Mouse (Mus musculus): ENCODE data around the gene Grik2. TPM values are rescaled to one million over a fixed set of nuclear protein-coding genes. Genes with fewer than 3 reads are reported as not detected.
A peak's percentile ranks its signal among the peaks of the same experiment; 100 is the strongest.

Grik2 gene
- 0.15 and 5.6 TPM in 2 replicates for total RNA-seq (2014; rRNA removed; ENCODE audit: low replicate concordance)
- 0.30 and 0.48 TPM in 2 replicates for polyA plus RNA-seq (2015; fragmentation: Nextera tagmentation; extraction: Ambion mirVana)

DNA sequence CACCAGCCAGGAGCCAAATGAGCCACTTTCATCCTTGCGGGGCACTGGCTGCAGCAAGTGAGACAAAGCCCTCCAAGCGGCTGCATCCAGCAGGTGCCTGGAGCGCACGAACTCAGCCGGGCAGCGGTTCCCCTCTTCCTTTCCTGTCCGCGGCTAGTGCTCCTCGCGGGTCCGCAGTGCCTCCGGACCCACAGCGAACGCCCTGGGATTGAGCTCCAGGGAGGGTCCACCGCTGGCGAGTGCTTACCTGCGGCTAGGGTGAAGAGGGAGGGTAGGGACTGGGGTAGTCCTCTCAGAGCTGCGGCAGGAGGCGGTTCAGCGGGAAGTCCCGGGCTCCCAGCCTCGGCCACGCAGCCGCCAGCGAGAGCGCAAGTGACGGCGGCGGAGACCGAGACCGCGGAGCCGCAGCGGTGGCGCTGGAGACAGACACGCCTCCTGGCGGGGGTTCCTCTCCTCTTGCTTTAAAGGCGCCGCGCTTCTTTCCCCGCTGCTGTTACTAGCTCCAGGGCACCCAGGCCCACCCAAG is at the start of gene Grik2:
TSS of gene Grik2 (minus strand) at position 386 of the 526 bp plus-strand sequence.
- ATAC-seq (ENCODE audit: insufficient read depth, low read depth) = peak; percentile 36; the same call in 1 of the 2 replicates
- DNase-seq (ENCODE audit: low spot score) = no peak
- Histone ChIP-seq H3K4me2 (ENCODE audit: low read depth, low read length) (peak within 1 kb of the TSS; percentile 76), H3K4me3 (ENCODE audit: low read depth, low read length) (peak within 1 kb of the TSS; percentile 51), H3K9me3 (replicated peaks; ENCODE audit: control insufficient read depth, low read length) (no peaks in the 10 kb centered on the region), H3K36me3 (replicated peaks; ENCODE audit: control insufficient read depth, insufficient read depth, low read length) (no peaks in the 10 kb centered on the region), H3K9ac (replicated peaks; ENCODE audit: low read depth, low read length) (no peak within 1 kb of the TSS), H3K4me1 (ENCODE audit: control insufficient read depth, insufficient read depth) (no peaks in the 10 kb centered on the region), H3K27ac (ENCODE audit: low read depth) (no peak within 1 kb of the TSS), H3K27me3 (ENCODE audit: control insufficient read depth, insufficient read depth, low read length) (peaks cover 17% of the 10 kb centered on the region)
- WGBS = 1% methylated on average over 40 of the region's 41 CpGs
- TF ChIP-seq EP300 (IDR thresholded peaks at IDR 0.05; ENCODE audit: low read depth) (no peak), CTCF (IDR thresholded peaks at IDR 0.05; ENCODE audit: low read depth) (no peak)

DNA sequence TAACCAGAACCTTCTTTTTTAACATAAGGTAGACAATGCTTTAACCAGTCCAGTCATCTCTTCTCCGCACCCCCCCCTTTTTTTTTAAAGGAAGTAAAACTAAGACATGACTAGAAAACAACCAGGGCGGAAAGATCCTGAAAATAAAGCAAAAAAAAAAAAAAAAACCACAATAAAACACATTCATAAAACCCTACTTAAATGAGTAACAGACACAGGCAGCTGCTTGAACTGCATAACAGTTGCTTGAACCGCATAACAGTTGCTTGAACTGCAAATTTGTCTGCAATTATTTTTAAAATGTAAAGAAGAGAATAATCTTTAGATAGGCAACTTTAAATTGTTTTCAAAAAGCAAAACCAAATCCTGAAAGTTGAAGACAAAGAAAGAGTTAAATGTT is 45.8 kb upstream of the Grik2 start:
- TF ChIP-seq EP300 (IDR thresholded peaks at IDR 0.05; ENCODE audit: low read depth) (no peak), CTCF (IDR thresholded peaks at IDR 0.05; ENCODE audit: low read depth) (no peak)
- DNase-seq (ENCODE audit: low spot score) = no peak
- ATAC-seq (ENCODE audit: insufficient read depth, low read depth) = no peak
- Histone ChIP-seq H3K4me2 (ENCODE audit: low read depth, low read length) (no peak overlapping the region), H3K4me1 (ENCODE audit: control insufficient read depth, insufficient read depth) (no peaks in the 10 kb centered on the region), H3K9ac (replicated peaks; ENCODE audit: low read depth, low read length) (no peak overlapping the region), H3K36me3 (replicated peaks; ENCODE audit: control insufficient read depth, insufficient read depth, low read length) (no peaks in the 10 kb centered on the region), H3K27ac (ENCODE audit: low read depth) (no peak overlapping the region), H3K4me3 (ENCODE audit: low read depth, low read length) (no peak overlapping the region), H3K27me3 (ENCODE audit: control insufficient read depth, insufficient read depth, low read length) (no peaks in the 10 kb centered on the region), H3K9me3 (replicated peaks; ENCODE audit: control insufficient read depth, low read length) (no peaks in the 10 kb centered on the region)
- WGBS = 76% methylated on average over 3 of the region's 3 CpGs

DNA sequence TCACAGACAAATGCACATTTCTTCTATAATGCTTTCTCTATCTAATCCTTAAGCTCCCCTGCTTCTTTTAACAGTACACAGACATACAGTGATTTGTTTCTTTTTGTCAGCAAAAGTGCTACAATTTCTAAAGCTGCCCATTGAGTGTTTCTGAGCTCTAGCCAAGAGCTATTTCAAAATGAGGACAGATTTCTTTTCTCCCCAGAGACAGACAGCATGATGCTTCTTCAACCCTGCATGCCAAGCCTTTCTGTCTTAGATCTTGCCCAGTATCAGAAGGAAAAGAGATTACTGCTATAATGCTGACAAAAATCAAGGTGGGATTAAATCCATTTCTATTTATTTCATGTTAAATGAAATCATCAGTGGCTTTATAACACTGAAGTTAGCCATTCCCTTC is 18.7 kb upstream of the Grik2 start:
- TF ChIP-seq EP300 (IDR thresholded peaks at IDR 0.05; ENCODE audit: low read depth) = no peak
- no peak for TF ChIP-seq CTCF (IDR thresholded peaks at IDR 0.05; ENCODE audit: low read depth)
- H3K4me3 ChIP-seq (ENCODE audit: low read depth, low read length) = no peak overlapping the region
- no peak for ATAC-seq (ENCODE audit: insufficient read depth, low read depth)

DNA sequence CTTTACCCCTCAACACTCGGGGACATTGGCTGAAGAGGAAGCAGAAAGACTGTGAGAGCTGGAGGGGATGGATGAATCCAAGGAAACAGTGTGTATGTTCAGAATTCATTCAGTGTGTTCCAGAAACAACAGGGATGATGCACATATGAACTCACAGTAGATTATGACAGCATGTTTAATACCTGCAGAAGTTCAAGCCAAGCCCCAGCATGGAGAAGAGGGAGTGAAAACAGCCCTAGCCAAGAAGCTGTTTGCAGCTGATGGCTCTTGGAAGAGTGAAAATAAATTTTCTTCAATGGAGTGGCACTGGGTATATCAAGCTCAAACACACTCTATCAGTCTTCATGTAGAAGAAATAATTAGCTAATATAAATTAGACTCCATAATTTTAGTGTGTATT is 12.4 kb upstream of the Grik2 start:
- Histone ChIP-seq H3K27me3 (ENCODE audit: control insufficient read depth, insufficient read depth, low read length) (no peaks in the 10 kb centered on the region), H3K9ac (replicated peaks; ENCODE audit: low read depth, low read length) (no peak overlapping the region), H3K4me3 (ENCODE audit: low read depth, low read length) (no peak overlapping the region), H3K36me3 (replicated peaks; ENCODE audit: control insufficient read depth, insufficient read depth, low read length) (no peaks in the 10 kb centered on the region), H3K4me2 (ENCODE audit: low read depth, low read length) (no peak overlapping the region), H3K27ac (ENCODE audit: low read depth) (no peak overlapping the region), H3K9me3 (replicated peaks; ENCODE audit: control insufficient read depth, low read length) (no peaks in the 10 kb centered on the region), H3K4me1 (ENCODE audit: control insufficient read depth, insufficient read depth) (no peaks in the 10 kb centered on the region)
- no peak for DNase-seq (ENCODE audit: low spot score)
- 62% methylated on average over 1 of the region's 1 CpGs for WGBS
- no peak for ATAC-seq (ENCODE audit: insufficient read depth, low read depth)
- TF ChIP-seq CTCF (IDR thresholded peaks at IDR 0.05; ENCODE audit: low read depth) (no peak), EP300 (IDR thresholded peaks at IDR 0.05; ENCODE audit: low read depth) (no peak)

More for the DNA sequence above, 18.7 kb upstream of the Grik2 start:
- no peaks in the 10 kb centered on the region for H3K9me3 ChIP-seq (replicated peaks; ENCODE audit: control insufficient read depth, low read length)
- no peaks in the 10 kb centered on the region for H3K4me1 ChIP-seq (ENCODE audit: control insufficient read depth, insufficient read depth)
- H3K4me2 ChIP-seq (ENCODE audit: low read depth, low read length) = no peak overlapping the region
- H3K27me3 ChIP-seq (ENCODE audit: control insufficient read depth, insufficient read depth, low read length) = no peaks in the 10 kb centered on the region
- no peak overlapping the region for H3K9ac ChIP-seq (replicated peaks; ENCODE audit: low read depth, low read length)
- H3K36me3 ChIP-seq (replicated peaks; ENCODE audit: control insufficient read depth, insufficient read depth, low read length) = no peaks in the 10 kb centered on the region
- H3K27ac ChIP-seq (ENCODE audit: low read depth) = no peak overlapping the region
- no peak for DNase-seq (ENCODE audit: low spot score)

DNA sequence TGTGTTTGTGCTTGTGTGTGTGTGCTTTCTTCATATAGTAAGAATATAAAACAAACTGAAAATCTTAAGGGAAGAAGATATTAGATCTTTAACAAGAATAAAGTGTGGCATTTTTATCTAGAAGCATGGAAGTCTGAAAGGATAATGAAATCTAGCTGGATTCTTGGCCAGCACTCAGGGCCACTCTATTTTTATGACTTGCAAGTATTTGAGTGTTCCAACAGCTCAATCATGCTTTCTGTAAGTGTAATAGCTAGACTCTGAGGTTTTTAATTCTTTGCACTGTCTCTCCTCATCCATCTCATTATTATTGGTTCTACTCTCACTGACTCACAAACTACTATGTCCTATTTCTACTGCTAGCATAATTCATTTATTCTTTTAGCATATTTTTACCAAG is 5.6 kb upstream of the Grik2 start:
- DNase-seq (ENCODE audit: low spot score) = no peak
- H3K9ac ChIP-seq (replicated peaks; ENCODE audit: low read depth, low read length) = no peak overlapping the region
- no peaks in the 10 kb centered on the region for H3K9me3 ChIP-seq (replicated peaks; ENCODE audit: control insufficient read depth, low read length)
- H3K4me1 ChIP-seq (ENCODE audit: control insufficient read depth, insufficient read depth) = no peaks in the 10 kb centered on the region
- no peak overlapping the region for H3K27ac ChIP-seq (ENCODE audit: low read depth)
- ATAC-seq (ENCODE audit: insufficient read depth, low read depth) = no peak
- H3K4me2 ChIP-seq (ENCODE audit: low read depth, low read length) = no peak overlapping the region
- no peaks in the 10 kb centered on the region for H3K36me3 ChIP-seq (replicated peaks; ENCODE audit: control insufficient read depth, insufficient read depth, low read length)
- TF ChIP-seq CTCF (IDR thresholded peaks at IDR 0.05; ENCODE audit: low read depth) (no peak), EP300 (IDR thresholded peaks at IDR 0.05; ENCODE audit: low read depth) (no peak)
- H3K27me3 ChIP-seq (ENCODE audit: control insufficient read depth, insufficient read depth, low read length) = 0 out of 2 replicates have a peak, but pooled peaks cover 6% of the 10 kb centered on the region
- H3K4me3 ChIP-seq (ENCODE audit: low read depth, low read length) = no peak overlapping the region

GRCm38 (mm10) chr10:49790326-49790725 is 1.8 kb upstream of the Grik2 start:
- Histone ChIP-seq H3K4me2 (ENCODE audit: low read depth, low read length) (no peak overlapping the region), H3K27me3 (ENCODE audit: control insufficient read depth, insufficient read depth, low read length) (peaks cover 17% of the 10 kb centered on the region), H3K9me3 (replicated peaks; ENCODE audit: control insufficient read depth, low read length) (no peaks in the 10 kb centered on the region), H3K9ac (replicated peaks; ENCODE audit: low read depth, low read length) (no peak overlapping the region), H3K27ac (ENCODE audit: low read depth) (no peak overlapping the region), H3K4me1 (ENCODE audit: control insufficient read depth, insufficient read depth) (no peaks in the 10 kb centered on the region), H3K4me3 (ENCODE audit: low read depth, low read length) (no peak overlapping the region), H3K36me3 (replicated peaks; ENCODE audit: control insufficient read depth, insufficient read depth, low read length) (no peaks in the 10 kb centered on the region)
- 62% methylated on average over 8 of the region's 8 CpGs for WGBS
- no peak for TF ChIP-seq CTCF (IDR thresholded peaks at IDR 0.05; ENCODE audit: low read depth)
- no peak for TF ChIP-seq EP300 (IDR thresholded peaks at IDR 0.05; ENCODE audit: low read depth)
- ATAC-seq (ENCODE audit: insufficient read depth, low read depth) = no peak
- no peak for DNase-seq (ENCODE audit: low spot score)

All from heart, postnatal 0 days (tissue).